Mouse (Mus musculus): ENCODE results near the gene 2510009E07Rik. TPM values are rescaled to one million over a fixed set of nuclear protein-coding genes. Genes with fewer than 3 reads are reported as not detected.

2510009E07Rik gene
- total RNA-seq, 4 experiments from 2014 or later = 19.6 to 28.6 (median 24.4) TPM

DNA sequence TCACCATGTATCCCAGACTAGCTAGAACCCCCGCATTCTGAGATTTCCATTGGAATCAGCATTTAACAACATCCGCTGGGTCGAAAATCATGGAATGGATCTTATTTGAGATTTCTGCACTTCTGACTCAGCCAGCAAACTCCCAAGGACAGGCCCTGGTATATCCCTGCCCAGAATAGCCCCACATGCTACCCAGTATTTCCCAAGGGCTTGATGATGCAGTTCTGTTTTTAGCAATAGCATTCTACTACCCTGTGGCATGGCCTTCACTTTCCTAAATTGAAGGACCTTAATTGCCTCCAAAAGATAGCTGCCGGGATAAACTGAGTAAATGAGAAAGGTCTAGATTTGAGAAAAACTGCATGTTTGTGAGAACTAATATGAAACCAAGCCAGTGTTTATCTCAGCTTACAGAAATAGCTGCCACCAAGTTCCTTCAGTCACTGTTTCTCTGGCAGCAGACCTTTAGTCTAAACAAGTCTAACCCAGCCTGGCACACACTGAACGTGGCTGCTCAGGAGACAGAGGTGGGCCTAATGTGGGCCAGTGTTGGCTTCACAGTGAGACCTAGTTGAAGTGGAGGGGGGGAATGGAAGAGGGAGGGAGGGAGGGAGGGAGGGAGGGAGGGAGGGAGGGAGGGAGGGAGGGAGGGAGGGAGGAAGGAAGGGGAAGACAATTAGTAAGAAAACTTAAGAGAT, 58.2 kb downstream of the 2510009E07Rik start:
- DNase-seq (ENCODE audit: low spot score) = peak; percentile 36

DNA sequence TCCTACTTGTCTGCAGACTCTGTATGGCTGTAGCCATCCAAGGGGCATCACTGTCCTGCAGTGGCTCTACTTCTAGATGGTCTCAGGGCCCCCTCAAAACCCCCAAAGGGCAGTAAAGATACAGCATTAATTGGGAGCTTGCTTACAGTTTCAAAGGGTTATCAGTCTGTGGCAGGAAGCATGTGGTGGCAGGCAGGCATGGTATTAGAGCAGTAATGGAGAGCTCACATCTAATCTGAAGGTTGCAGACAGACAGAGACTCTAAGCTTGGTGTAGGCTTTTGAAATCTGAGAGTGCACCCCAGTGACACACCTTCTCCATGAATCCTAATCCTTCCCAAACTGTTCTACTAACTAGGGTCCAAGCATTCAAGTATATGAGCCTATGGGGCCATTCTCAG, 60.0 kb downstream of the 2510009E07Rik start:
- DNase-seq (ENCODE audit: low spot score) = no peak

DNA sequence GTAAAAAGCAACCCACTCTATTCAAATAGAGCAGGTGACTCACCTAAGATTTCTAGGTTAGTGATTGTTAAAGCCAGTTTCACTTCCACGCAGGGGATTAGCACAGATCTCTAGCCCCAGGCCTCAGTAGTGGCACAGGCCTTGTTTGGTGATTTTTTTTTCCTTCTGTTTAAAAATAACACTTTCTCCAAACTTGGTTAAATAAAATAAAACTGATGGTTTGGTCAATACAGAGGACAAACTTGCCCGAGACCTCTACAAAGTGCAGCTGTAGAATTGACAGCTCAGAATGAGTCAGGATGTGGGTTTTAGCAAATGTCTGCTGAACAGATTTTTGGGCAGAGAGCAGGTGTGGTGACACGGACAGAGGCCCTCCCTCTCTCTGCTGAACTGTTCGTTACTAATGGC, 62.6 kb downstream of the 2510009E07Rik start:
- no peak for DNase-seq (ENCODE audit: low spot score)

DNA sequence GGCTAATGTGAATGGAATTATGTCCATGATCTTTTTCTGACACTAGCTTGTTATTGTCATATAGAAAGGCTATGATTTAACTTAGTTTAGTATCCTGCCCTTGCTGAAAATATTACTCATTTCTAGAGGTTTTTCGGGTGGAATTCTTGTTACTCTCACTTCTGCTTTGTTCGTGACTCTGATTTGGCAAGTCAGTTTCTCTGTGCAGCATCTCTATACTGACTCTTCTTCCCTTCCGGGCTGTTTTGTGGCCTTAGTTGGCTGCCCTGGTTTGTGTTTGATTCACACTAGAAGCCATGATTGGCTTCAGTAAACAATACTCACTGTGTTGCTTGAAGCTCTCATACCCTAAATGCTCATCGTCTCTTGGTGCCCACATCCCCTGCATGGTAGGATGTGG, 63.9 kb downstream of the 2510009E07Rik start:
- DNase-seq (ENCODE audit: low spot score) = no peak

DNA sequence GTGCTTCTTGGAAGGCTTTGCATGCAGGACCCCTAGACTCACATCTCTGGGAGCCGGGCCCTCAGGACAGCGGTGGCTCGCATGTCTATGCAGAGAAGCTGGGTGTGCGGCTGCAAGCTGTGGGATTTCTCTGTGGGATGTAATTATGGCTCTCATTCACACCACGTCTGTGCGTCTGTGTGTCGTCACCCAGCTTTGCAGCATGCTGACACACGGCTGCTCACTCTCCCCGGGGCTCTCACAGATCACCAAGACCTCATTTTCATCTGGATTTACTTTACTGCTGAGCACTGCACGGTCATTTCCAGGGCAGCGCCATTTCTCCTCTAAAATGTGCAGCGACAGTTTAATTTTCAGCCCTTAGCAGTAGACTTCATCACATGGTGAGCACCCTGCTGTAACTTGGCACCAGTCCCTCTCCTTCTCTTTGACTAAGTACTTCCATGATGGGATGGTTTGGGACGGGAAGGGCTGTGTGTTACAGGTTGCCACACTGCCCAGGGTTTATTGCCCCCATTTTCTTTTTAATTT, 66.3 kb downstream of the 2510009E07Rik start:
- DNase-seq (ENCODE audit: low spot score) = no peak

DNA sequence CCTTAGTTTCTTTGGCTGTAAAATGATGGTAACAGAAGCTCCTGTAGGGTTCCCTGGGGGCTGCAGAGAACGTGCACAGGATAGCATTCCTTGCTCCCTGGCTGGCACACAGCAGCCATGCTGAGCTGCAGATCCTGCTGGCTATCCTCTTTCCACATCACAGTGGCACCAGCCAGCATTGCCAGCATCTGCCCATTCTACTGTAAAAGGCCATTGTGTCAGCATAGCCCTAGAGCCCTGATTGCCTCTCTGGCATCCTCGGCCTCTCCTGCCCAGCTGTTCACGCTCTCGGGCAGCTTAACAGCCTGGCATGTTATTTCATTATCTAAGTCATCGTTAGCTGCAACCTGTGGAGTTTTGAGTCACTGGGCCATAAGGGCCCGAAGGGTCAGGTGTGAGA, 67.2 kb downstream of the 2510009E07Rik start:
- no peak for DNase-seq (ENCODE audit: low spot score)

DNA sequence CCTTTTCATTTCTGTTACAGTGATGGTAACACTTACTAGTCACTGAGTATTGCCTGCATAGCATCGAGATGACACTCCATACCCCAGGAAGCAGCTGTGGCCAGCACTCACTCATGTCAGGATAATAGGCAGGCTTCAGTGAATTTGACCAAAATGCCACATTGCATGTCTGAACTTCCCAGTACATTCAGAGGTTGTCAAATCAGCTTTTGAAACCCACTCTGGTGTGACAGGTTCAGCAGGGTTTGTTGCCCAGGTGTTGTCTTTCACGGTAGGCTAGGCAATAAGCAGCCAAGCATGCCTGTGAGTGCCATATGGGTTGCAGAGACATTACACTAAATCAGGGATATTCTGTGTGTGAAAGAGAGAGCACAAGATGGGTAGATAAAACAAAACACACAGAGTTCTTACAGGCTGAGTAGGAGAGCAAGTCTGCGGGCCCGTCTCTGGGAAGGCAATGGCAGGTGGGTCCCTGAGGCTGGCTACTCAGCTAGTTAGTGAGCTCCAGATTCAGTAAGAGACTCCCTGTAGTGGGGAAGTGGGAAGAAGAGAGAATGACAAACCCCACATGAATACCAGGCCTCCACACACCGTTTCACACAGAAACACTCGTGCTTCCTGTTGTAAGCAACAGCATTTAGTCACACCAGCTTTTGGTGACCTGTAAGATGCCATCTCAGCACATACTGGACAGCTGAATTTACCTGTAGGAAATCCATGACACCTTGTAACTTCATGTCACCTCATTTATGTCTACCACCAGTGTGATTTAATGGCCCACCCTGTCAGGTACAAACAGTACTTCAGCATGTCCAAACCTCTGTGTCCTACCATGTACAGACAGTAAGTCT, 68.5 kb downstream of the 2510009E07Rik start:
- DNase-seq (ENCODE audit: low spot score) = no peak

DNA sequence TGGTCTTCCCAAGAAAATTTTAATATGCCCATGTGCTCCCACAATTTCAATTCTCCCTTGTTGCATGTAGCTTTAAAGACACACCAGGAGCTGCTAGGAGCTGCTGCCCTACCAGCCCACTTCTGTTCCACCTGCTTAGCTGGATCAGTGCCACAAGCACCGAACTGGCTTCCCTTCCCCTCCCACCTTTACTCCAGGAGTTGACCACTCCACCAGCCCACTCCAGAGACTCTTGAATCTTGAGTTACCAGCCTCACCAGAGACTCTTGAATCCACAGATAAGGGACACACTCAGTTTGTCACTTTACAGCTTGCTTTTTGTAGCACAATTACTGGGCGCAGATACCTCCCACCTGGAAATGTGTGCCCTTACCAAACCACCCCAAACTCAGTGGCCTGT, 73.8 kb downstream of the 2510009E07Rik start:
- no peak for DNase-seq (ENCODE audit: low spot score)

DNA sequence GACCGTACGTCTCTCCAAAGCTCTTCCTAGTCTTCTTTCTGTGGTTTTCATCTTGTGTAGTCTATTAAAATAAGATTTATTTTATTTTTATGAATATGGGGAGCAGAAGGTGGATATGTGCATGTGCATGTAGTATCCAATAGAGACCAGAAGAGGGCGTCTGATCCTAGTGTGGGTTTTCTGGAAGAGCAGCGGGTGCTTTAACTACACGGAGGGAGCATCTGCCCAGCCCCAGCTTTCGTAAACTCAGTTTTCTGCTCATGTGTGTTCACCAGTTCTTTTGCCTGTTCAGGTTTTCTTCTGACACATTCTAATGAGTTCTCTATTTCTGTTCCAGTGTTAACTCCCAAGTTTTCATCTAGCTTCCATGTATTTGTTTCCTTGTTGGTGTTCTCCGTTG, 78.7 kb downstream of the 2510009E07Rik start:
- DNase-seq (ENCODE audit: low spot score) = peak; percentile 41

DNA sequence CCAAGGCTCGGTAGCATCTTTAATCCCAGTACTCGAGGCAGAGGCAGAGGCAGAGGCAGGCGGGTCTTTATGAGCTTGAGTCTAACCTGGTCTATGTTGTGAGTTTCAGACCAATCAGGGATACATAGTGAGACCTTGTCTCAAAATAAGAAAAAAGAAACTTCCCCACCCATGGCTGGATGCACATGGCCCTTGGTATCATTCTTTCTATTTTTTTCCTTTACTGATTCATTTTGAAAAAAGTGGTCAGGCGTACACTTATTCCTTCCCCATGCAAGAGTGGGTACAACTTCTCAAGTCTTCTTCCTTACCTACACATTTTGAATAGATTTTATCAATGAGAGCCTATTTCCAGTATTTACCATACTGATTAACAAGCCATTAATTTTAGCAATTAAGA, 84.0 kb downstream of the 2510009E07Rik start:
- no peak for DNase-seq (ENCODE audit: low spot score)

DNA sequence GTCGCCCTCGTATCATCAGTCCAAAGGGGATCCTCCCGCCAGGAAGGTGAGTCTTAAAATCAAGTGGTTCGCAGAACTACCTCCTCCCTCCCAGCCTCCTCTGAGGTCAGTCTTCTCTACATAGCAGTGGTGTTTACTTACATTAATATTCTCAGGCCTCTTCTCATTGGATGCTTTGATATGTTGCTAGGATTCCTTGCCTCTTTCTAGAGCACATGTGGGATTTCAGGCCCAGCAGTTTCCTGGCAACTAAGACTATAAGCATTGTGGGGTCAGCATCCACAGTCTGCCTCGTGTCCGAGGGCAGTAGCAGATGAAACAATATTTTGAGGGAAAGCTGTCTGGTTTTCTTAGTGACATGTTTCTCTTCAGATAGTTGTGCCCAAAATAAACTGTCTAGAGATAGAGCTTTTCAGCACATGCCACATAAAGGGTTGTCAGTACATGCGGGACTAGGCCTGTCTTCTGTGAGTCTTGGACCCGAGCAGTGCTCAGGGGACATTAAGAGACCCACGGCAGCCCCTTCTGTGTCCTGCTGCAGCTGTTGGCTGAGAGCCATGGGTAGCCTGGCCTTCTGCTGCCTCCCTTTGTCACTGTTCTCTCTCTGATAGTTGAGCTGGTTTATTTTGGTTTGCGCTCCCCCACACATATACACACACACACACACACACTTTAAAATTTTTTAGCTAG, 86.1 kb downstream of the 2510009E07Rik start:
- no peak for DNase-seq (ENCODE audit: low spot score)

DNA sequence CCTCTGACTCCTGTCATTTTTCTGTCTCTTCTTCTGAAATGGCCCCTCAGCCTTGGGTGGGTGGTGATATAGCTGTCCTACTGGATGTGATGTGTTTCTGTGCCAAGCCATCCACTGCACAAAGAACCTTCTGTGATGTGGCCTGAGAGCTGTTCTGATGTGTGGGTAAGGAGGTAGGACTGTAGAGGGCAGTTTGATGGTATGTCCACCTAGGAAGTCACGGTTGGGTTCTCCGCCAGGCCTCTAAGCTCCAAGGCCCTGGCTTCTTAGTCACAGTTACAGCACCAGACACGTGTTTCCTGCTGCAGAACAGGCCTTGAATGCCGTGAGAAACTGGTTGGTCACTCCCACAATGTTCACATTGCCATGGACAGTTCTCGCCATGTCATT, 86.8 kb downstream of the 2510009E07Rik start:
- DNase-seq (ENCODE audit: low spot score) = no peak

DNA sequence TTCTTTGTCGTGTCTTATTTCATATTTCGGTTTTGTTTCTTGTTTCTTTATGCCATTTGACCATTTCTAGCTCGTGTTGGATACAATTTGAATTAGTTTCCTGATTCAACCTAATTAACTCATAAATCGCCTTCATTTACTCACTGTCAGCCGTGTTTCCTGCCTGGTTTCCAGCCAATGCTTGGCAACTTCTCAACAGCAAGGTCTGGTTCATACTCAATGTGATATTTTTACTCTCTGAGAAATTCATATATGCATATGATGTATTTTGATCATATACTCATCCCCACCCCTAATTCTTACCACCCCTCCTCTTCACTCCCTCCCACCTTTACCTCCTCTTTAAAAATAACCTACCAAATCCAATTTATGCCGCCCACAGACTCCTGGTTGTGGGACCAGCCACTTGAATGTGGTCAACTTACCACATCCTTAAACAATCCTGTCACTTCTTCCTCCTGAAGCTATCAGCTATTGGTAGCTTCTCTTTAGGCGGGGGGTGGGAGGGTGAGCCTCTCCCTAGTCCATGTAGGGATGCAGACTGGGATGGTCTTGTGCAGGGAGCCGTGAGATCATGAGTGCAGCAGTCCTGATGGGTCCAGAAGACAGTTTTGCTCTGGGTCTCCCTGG, 87.3 kb downstream of the 2510009E07Rik start:
- DNase-seq (ENCODE audit: low spot score) = no peak

DNA sequence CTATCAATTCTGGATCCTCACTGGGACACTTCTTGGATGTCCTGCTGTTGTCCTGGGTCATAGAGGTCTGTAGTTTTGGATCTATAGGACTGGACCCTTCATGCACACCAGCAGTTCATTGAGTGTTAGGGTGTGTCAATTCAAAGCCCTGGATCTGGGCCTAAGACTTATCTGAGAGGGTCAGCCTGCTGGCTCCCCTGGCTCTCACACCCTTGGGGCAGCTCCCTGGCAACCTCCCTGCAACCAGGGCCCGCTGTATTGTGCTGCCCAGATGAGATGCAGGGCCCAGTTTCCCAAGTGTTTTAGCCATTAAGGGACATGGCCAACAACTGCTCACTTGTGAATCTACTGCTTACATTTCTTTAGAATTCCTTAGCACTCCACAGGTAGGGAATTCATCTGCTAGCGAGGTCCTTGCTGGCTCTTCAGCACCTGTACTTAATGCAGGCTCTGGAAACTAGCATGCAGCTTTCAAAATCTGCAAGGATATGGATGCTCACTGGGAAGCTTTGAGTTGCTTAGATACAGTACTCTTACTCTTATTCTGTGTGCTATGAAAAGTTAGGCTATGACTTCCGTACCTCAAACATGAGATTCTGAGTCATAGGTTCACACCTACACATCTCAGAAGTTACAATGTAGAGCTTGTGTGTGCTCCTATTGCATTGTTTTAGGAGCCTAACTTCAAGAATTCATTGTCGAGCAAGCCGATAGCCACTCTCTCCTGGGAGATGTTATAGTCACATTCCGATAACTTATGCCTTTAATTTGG, 88.0 kb downstream of the 2510009E07Rik start:
- no peak for DNase-seq (ENCODE audit: low spot score)

DNA sequence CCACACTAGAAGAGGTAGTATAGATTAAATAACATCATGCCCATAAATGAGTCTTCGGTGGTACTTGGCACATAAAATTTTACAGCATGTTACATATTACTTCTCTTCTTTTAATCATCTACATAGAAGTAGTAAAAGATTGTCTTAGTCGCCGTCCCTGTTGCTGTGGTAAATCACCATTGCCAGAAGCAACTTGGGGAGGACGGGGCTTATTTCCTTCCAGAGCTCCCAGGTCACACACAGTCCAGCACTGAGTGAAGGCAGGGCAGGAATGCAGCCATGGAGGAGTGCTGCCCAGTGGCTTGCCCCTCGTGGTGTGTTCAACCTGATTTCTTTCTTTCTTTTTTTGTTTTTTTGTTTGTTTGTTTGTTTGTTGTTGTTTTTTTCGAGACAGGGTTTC, 90.1 kb downstream of the 2510009E07Rik start:
- no peak for DNase-seq (ENCODE audit: low spot score)

Other genes with a start within 250 kb of the 2510009E07Rik start
- 10 to 100 TPM; 10.8 to 17.3 (median 14.3) TPM for gene Ehhadh, start 93.1 kb upstream of the 2510009E07Rik start, total RNA-seq (2022)
- 1 to 10 TPM in 1 of 4 experiments, under 1 TPM in 3; 0.78 to 1.5 (median 0.84) TPM for gene Map3k13, start 99.7 kb upstream of the 2510009E07Rik start, total RNA-seq (2022)

Measured in heart, adult 8-10 months (tissue).